ENCODE assay signal across 8 mouse cellular contexts in the genomic region with DNA sequence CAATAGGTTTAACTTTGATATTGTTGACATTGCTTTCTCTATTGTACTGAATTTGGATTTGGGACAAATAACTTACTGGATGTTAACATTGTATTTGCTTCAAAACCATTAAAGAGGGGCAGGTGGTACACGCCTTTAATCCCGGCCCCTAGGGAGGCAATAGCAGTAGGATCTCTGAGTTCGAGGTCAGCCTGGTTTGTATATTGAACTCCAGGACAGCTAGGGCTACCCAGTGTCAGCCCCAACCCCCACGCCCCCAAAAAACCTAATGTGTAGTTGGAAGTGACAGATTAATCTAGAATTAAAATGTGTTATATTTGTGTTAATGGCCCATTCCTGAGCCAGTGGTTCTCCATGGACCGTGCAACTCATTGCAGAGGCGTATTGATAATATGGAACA. TPM values are rescaled to one million over a fixed set of nuclear protein-coding genes. Genes with fewer than 3 reads are reported as not detected.
DNase-seq lines count a peak whose midpoint lies in the region; ATAC-seq and TF ChIP-seq lines count a peak whose summit lies in the region.

No protein-coding gene starts in this region.

- peak; percentile 31 for DNase-seq in cerebellum, adult 11 months
- no peak for DNase-seq in cerebellum, postnatal 4 days (ENCODE audit: low spot score in 2 of 2)
- DNase-seq in left cerebral cortex, adult 18-20 months (ENCODE audit: low spot score in 2 of 2): no peak
- DNase-seq in urinary bladder, adult 2 months (ENCODE audit: low spot score): no peak

- H3K4me3 ChIP-seq in megakaryocyte, embryonic 14.5 days (replicated peaks): peak overlapping the region; percentile 99
- H3K4me3 ChIP-seq in limb, embryonic 13.5 days: peak overlapping the region; percentile 92
- H3K4me3 ChIP-seq in small intestine, adult 2 months (ENCODE audit: low read depth, low read length): peak overlapping the region; percentile 94

- ATAC-seq in megakaryocyte, adult 5-6 weeks (ENCODE audit: poor library complexity, severe bottlenecking): no peak
- ATAC-seq in limb, embryonic 13.5 days (ENCODE audit: low FRiP score, low read depth): no peak

- peak overlapping the region; percentile 82; the same call in 1 of the 2 replicates for H3K9ac ChIP-seq in limb, embryonic 13.5 days

- H3K9me3 ChIP-seq in megakaryocyte, embryonic 14.5 days: no peaks in the 10 kb centered on the region
- no peaks in the 10 kb centered on the region for H3K9me3 ChIP-seq in limb, embryonic 13.5 days

- no peaks in the 10 kb centered on the region for H3K27me3 ChIP-seq in megakaryocyte, embryonic 14.5 days (replicated peaks)
- H3K27me3 ChIP-seq in limb, embryonic 13.5 days: no peaks in the 10 kb centered on the region
- no peaks in the 10 kb centered on the region for H3K27me3 ChIP-seq in small intestine, adult 2 months (ENCODE audit: control insufficient read depth, insufficient read depth, low read length)

- TF ChIP-seq CTCF in small intestine, adult 2 months (IDR thresholded peaks at IDR 0.05; ENCODE audit: extremely low read depth, insufficient read length, insufficient replicate concordance, low read depth, low read length): 0 out of 2 replicates have a peak, but pooled peaks have one; percentile 1

- no peak overlapping the region for H3K27ac ChIP-seq in limb, embryonic 13.5 days
- peak overlapping the region; percentile 85 for H3K27ac ChIP-seq in small intestine, adult 2 months (ENCODE audit: insufficient read depth, low read depth, low read length)

- H3K36me3 ChIP-seq in megakaryocyte, embryonic 14.5 days (replicated peaks; ENCODE audit: low read length): peaks cover 41% of the 10 kb centered on the region
- H3K36me3 ChIP-seq in limb, embryonic 13.5 days: no peaks in the 10 kb centered on the region
- H3K36me3 ChIP-seq in small intestine, adult 2 months (ENCODE audit: control insufficient read depth, insufficient read depth, low read length): no peaks in the 10 kb centered on the region

- peaks cover 58% of the 10 kb centered on the region for H3K4me1 ChIP-seq in megakaryocyte, embryonic 14.5 days
- peaks cover 16% of the 10 kb centered on the region for H3K4me1 ChIP-seq in limb, embryonic 13.5 days
- peaks cover 2% of the 10 kb centered on the region; the same call in 1 of the 2 replicates for H3K4me1 ChIP-seq in small intestine, adult 2 months (ENCODE audit: control insufficient read depth, insufficient read depth, insufficient read length, low read length)

- WGBS in limb, embryonic 13.5 days: 28% methylated on average over 6 of the region's 6 CpGs
- 18% methylated on average over 6 of the region's 6 CpGs for whole genome bisulfite sequencing in small intestine, adult 2 months

- H3K4me2 ChIP-seq in limb, embryonic 13.5 days (replicated peaks): peak overlapping the region; percentile 79

- no peak for TF ChIP-seq POLR2A in small intestine, adult 2 months (IDR thresholded peaks at IDR 0.05; ENCODE audit: low read depth, low read length)

RNA-seq across cellular contexts. Expression of a gene that starts 1.0 kb away (rescaled TPM):
- polyA plus RNA-seq in megakaryocyte, embryonic 14.5 days (2012; ENCODE audit: insufficient read depth, low replicate concordance): 799 and 1,910 TPM in 2 replicates
- total RNA-seq in megakaryocyte, adult 5-6 weeks (2015): 59.2 and 67.7 TPM in 2 replicates
- total RNA-seq in megakaryocyte, adult 5-6 weeks (2017): 20.2 and 28.8 TPM in 2 replicates
- polyA plus RNA-seq in limb, embryonic 13.5 days (2015; fragmentation: Nextera tagmentation; extraction: Ambion mirVana): 43.8 and 52.2 TPM in 2 replicates
- 155 and 443 TPM in 2 replicates for polyA plus RNA-seq in small intestine, adult 2 months (2012; rRNA removed)
- total RNA-seq in left cerebral cortex, adult 18-20 months (2021): 10 to 100 TPM; 61.1 to 70.6 TPM
- 84.0 and 84.1 TPM in 2 replicates for polyA plus RNA-seq in urinary bladder, adult 2 months (2012; rRNA removed)

RNA-seq across cellular contexts. Expression of a gene that starts 27.8 kb away (rescaled TPM):
- polyA plus RNA-seq in megakaryocyte, embryonic 14.5 days (2012; ENCODE audit: insufficient read depth, low replicate concordance): 0.83 and 4.4 TPM in 2 replicates
- total RNA-seq in megakaryocyte, adult 5-6 weeks (2015): 65.3 and 76.9 TPM in 2 replicates
- 81.9 and 94.7 TPM in 2 replicates for total RNA-seq in megakaryocyte, adult 5-6 weeks (2017)
- 78.3 and 80.3 TPM in 2 replicates for polyA plus RNA-seq in limb, embryonic 13.5 days (2015; fragmentation: Nextera tagmentation; extraction: Ambion mirVana)
- polyA plus RNA-seq in small intestine, adult 2 months (2012; rRNA removed): 1.2 and 2.7 TPM in 2 replicates
- 10 to 100 TPM; 30.1 to 32.1 TPM for total RNA-seq in left cerebral cortex, adult 18-20 months (2021)
- polyA plus RNA-seq in urinary bladder, adult 2 months (2012; rRNA removed): 32.1 and 33.5 TPM in 2 replicates

RNA-seq across cellular contexts. Expression of a gene that starts 47.5 kb away (rescaled TPM):
- 2.4 and 3.6 TPM in 2 replicates for polyA plus RNA-seq in megakaryocyte, embryonic 14.5 days (2012; ENCODE audit: insufficient read depth, low replicate concordance)
- 0.46 and 1.2 TPM in 2 replicates for total RNA-seq in megakaryocyte, adult 5-6 weeks (2015)
- 1.2 and 2.0 TPM in 2 replicates for total RNA-seq in megakaryocyte, adult 5-6 weeks (2017)
- polyA plus RNA-seq in limb, embryonic 13.5 days (2015; fragmentation: Nextera tagmentation; extraction: Ambion mirVana): 7.3 and 8.1 TPM in 2 replicates
- polyA plus RNA-seq in small intestine, adult 2 months (2012; rRNA removed): 23.8 and 93.8 TPM in 2 replicates
- 10 to 100 TPM; 13.2 to 18.8 TPM for total RNA-seq in left cerebral cortex, adult 18-20 months (2021)
- polyA plus RNA-seq in urinary bladder, adult 2 months (2012; rRNA removed): 33.1 and 40.3 TPM in 2 replicates
